Mouse (Mus musculus): ENCODE measurements at regions not wholly inside any gene's neighbourhood (a gene's known extent, or its start where the extent isn't known, plus 50 kb on each side); places are given as distances from the start of the nearest gene placed in this dataset.

DNA sequence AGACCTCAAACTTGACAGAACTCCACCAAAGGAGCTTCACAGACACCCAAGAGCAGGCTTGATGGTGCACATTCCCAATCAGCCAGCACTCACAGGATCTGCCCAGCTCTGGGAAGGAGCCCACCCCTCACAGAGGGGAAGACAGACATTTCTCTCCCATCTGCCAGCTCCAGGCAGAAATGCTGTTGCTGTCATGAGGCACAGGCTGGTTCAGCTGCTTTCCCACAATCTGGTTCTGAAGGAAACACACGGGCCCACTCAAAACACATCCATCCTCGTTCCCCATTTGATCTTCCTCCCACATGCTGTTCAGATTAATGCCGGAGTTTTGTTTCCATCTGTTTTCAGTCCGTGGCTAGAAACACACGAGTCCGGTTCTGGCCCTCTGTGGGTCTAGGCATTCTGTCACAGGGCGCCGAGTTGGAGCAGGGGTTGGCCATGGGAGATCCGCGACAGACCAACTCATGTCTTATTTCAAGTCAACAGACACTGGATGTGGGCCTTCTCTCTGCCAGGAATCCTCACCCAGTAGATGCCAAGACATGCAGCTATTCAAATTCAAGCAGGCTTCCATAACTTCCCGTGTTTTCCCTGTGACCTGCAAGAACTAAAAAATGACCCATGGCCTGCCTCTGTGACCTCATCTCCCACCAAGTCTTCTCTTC lies 89.9 kb upstream of the Tspan2 start:
- TF ChIP-seq CTCF (IDR thresholded peaks at IDR 0.05; ENCODE audit: low read depth, low read length) (no peak), POLR2A (IDR thresholded peaks at IDR 0.05; ENCODE audit: extremely low read depth, insufficient read depth, low read length) (no peak)

Measured in liver, adult 2 months (tissue).